Mouse (Mus musculus) CH12.LX (cell line): ENCODE measurements around the gene Eps8. TPM values are rescaled to one million over a fixed set of nuclear protein-coding genes. Genes with fewer than 3 reads are reported as not detected.

Experiments used
- DNase-seq: peaks from one replicate; pipeline ENCODE4 v3.0.0-alpha.2; 2013; ENCODE audit errors: extremely low read depth
- H3K27ac ChIP-seq: 2 replicates; pipeline ENCODE4 v1.5.1; 2012; ENCODE audit warnings: low read depth, mild to moderate bottlenecking, control low read depth, moderate library complexity; ENCODE audit not compliant: insufficient read depth
- H3K27me3 ChIP-seq: replicated peaks from 2 replicates; pipeline ENCODE3; 2012; ENCODE audit warnings: inconsistent platforms
- H3K36me3 ChIP-seq, 2 experiments: replicated peaks in 1 of 2; 2 replicates each; pipeline versions ENCODE3 to v1.6.1; 2012; ENCODE audit warnings: inconsistent platforms in 1 of 2, low read length in 1 of 2, mild to moderate bottlenecking in 1 of 2, mixed read lengths in 1 of 2, moderate library complexity in 1 of 2; ENCODE audit not compliant: control insufficient read depth in 1 of 2, insufficient read depth in 1 of 2
- H3K4me1 ChIP-seq, 2 experiments: 2 replicates each; pipeline ENCODE4 v1.6.1; 2012; ENCODE audit warnings: inconsistent platforms in 1 of 2, moderate library complexity in 1 of 2; ENCODE audit not compliant: insufficient read depth in 2 of 2, control insufficient read depth in 1 of 2
- H3K4me2 ChIP-seq: 2 replicates; pipeline ENCODE4 v1.6.1; 2012; ENCODE audit warnings: low read depth, mild to moderate bottlenecking, control low read depth; ENCODE audit not compliant: poor library complexity, insufficient read depth, severe bottlenecking
- H3K4me3 ChIP-seq, 3 experiments: fragments of 150-350 bp in 1 of 3; sonication (generic) in 1 of 3; replicated peaks in 1 of 3; 2 replicates each; pipeline versions ENCODE3 to v1.5.1; 2011 to 2012; ENCODE audit warnings: low read depth in 2 of 3, low read length in 2 of 3, mild to moderate bottlenecking in 2 of 3, moderate library complexity in 2 of 3, control low read depth in 1 of 3, improper control_type of control experiment in 1 of 3, inconsistent platforms in 1 of 3, mixed read lengths in 1 of 3; ENCODE audit not compliant: poor library complexity in 1 of 3
- H3K79me2 ChIP-seq: replicated peaks from 2 replicates; pipeline ENCODE4 v1.6.1; 2012; ENCODE audit warnings: mild to moderate bottlenecking, moderate library complexity; ENCODE audit not compliant: control insufficient read depth, poor library complexity, insufficient read depth, severe bottlenecking; ENCODE audit errors: extremely low read depth
- H3K9ac ChIP-seq: 2 replicates; pipeline ENCODE4 v1.6.1; 2012; ENCODE audit warnings: low read depth, mild to moderate bottlenecking, control low read depth, moderate library complexity; ENCODE audit not compliant: insufficient read depth
- H3K9me3 ChIP-seq: replicated peaks from 2 replicates; pipeline ENCODE3; 2012; ENCODE audit warnings: low read length, inconsistent platforms, mixed read lengths
- ELF1 ChIP-seq: IDR thresholded peaks from 2 replicates; pipeline ENCODE4 v1.6.1; 2014; ENCODE audit warnings: low read depth, mild to moderate bottlenecking, inconsistent platforms, low read length, improper control_type of control experiment
- GABPA ChIP-seq: IDR thresholded peaks from 2 replicates; pipeline ENCODE4 v1.6.1; 2012; ENCODE audit warnings: low read depth, low read length, improper control_type of control experiment, inconsistent platforms; ENCODE audit not compliant: insufficient replicate concordance
- KAT2A ChIP-seq: IDR thresholded peaks from 2 replicates; pipeline ENCODE4 v1.6.1; 2012; ENCODE audit warnings: low read length, improper control_type of control experiment, inconsistent platforms; ENCODE audit not compliant: insufficient replicate concordance
- MAFK ChIP-seq: IDR thresholded peaks from 2 replicates; pipeline ENCODE4 v1.6.1; 2011; ENCODE audit warnings: low read length, improper control_type of control experiment; ENCODE audit not compliant: insufficient replicate concordance
- MAX ChIP-seq: IDR thresholded peaks from 2 replicates; pipeline ENCODE4 v1.6.1; 2011; ENCODE audit warnings: low read length, improper control_type of control experiment
- MEF2A ChIP-seq: IDR thresholded peaks from 2 replicates; pipeline ENCODE4 v1.6.1; 2014; ENCODE audit warnings: low read depth, mild to moderate bottlenecking, inconsistent platforms, low read length, improper control_type of control experiment, borderline replicate concordance
- MXI1 ChIP-seq: IDR thresholded peaks from 2 replicates; pipeline ENCODE4 v1.6.1; 2011; ENCODE audit warnings: mild to moderate bottlenecking, low read depth, low read length, improper control_type of control experiment
- NELFE ChIP-seq: IDR thresholded peaks from 2 replicates; pipeline ENCODE4 v1.6.1; 2011; ENCODE audit warnings: low read depth, low read length, improper control_type of control experiment
- NRF1 ChIP-seq: IDR thresholded peaks from 2 replicates; pipeline ENCODE4 v1.6.1; 2014; ENCODE audit warnings: low read depth, mild to moderate bottlenecking, inconsistent platforms, low read length, improper control_type of control experiment, moderate library complexity
- PAX5 ChIP-seq: IDR thresholded peaks from 2 replicates; pipeline ENCODE4 v1.6.1; 2012; ENCODE audit warnings: low read length, inconsistent platforms, mixed read lengths
- POLR2AphosphoS2 ChIP-seq: IDR thresholded peaks from 2 replicates; pipeline ENCODE4 v1.6.1; 2011; ENCODE audit warnings: low read depth, low read length, improper control_type of control experiment
- RCOR1 ChIP-seq: conservative IDR thresholded peaks from 2 replicates; pipeline ENCODE4 v1.6.1; 2012; ENCODE audit warnings: low read depth, mild to moderate bottlenecking, inconsistent platforms, low read length, improper control_type of control experiment
- SMC3 ChIP-seq: IDR thresholded peaks from 2 replicates; pipeline ENCODE4 v1.6.1; 2011; ENCODE audit warnings: low read depth, low read length, improper control_type of control experiment
- TCF12 ChIP-seq: IDR thresholded peaks from 2 replicates; pipeline ENCODE4 v1.6.1; 2014; ENCODE audit warnings: low read depth, mild to moderate bottlenecking, inconsistent platforms, low read length, improper control_type of control experiment
- USF1 ChIP-seq: IDR thresholded peaks from 2 replicates; pipeline ENCODE4 v1.6.1; 2014; ENCODE audit warnings: low read depth, mild to moderate bottlenecking, inconsistent platforms, low read length, improper control_type of control experiment
- dilution Hi-C: fragments of 300-500 bp; cut with MboI; formaldehyde crosslinking; loops from 2 replicates; pipeline ENCODE4 v1.14.3; 2020; ENCODE audit warnings: low sequenced_read_pairs; ENCODE audit not compliant: extremely low pct_unique_long_range_greater_than_20kb, extremely low pct_ligation_motif_present
- in situ Hi-C: fragments of 300-500 bp; cut with MboI; formaldehyde crosslinking; loops from 3 replicates; pipeline ENCODE4 v1.14.3; 2019; ENCODE audit warnings: low sequenced_read_pairs, low pct_ligation_motif_present, low pct_unique_long_range_greater_than_20kb, mixed read lengths
- polyA plus RNA-seq: library from polyadenylated mRNA; unstranded; fragments of >175 nt; gene quantifications from 2 replicates; pipeline ENCODE4 v1.2.1, GENCODE M21; 2012; ENCODE audit warnings: low read depth; ENCODE audit not compliant: insufficient read length
- total RNA-seq, 2 experiments: library from RNA; depleted of rRNA; stranded (reverse); fragments of 300-350 nt in 1 of 2; fragments of >200 nt in 1 of 2; gene quantifications; 2 replicates each; pipeline ENCODE4 v1.2.3; 2012 to 2014

Gene Eps8
- total and polyA plus RNA-seq, 3 experiments: 2.2 to 7.4 (median 2.2) TPM

GRCm38 (mm10) chr6:137469541-137469940 lies 185.1 kb downstream of the Eps8 start:
- in situ Hi-C loops (loop anchor here (10.0 kb wide), 1 partner anchor 245 kb away; no protein-coding TSS in a partner anchor), dilution Hi-C loops (no loop called here)
- Histone ChIP-seq H3K9me3 (peaks cover 5% of the 10 kb centered on the region), H3K4me1 (peaks cover 0 to 17% of the 10 kb centered on the region in 2 experiments; a peak in 2 of 4 replicates), H3K27ac (no peak overlapping the region), H3K4me3 (no peak overlapping the region), H3K9ac (no peak overlapping the region), H3K36me3 (no peaks in the 10 kb centered on the region), H3K79me2 (no peaks in the 10 kb centered on the region), H3K27me3 (no peaks in the 10 kb centered on the region), H3K4me2 (no peak overlapping the region)
- TF ChIP-seq USF1 (no peak), MEF2A (no peak), ELF1 (no peak), SMC3 (no peak), KAT2A (no peak), PAX5 (no peak), TCF12 (no peak), POLR2AphosphoS2 (no peak), RCOR1 (no peak), MAX (no peak), NRF1 (no peak)
- no peak for DNase-seq

GRCm38 (mm10) chr6:137467696-137468095 lies 187.0 kb downstream of the Eps8 start:
- Histone ChIP-seq H3K4me3 (no peak overlapping the region), H3K4me1 (peaks cover 0 to 9% of the 10 kb centered on the region in 2 experiments; a peak in 2 of 4 replicates), H3K36me3 (no peaks in the 10 kb centered on the region), H3K27me3 (no peaks in the 10 kb centered on the region), H3K27ac (no peak overlapping the region), H3K4me2 (no peak overlapping the region), H3K9ac (no peak overlapping the region), H3K79me2 (no peaks in the 10 kb centered on the region)
- dilution Hi-C loops: no loop called here
- no peak for DNase-seq
- in situ Hi-C loops: loop anchor here (10.0 kb wide), 1 partner anchor 247 kb away; no protein-coding TSS in a partner anchor
- TF ChIP-seq MAFK (no peak), GABPA (no peak), PAX5 (no peak), POLR2AphosphoS2 (no peak), MXI1 (no peak), MEF2A (no peak), NELFE (no peak), RCOR1 (no peak)
- TF ChIP-seq, all 38 proteins: peak for 0
- peaks cover 5% of the 10 kb centered on the region for H3K9me3 ChIP-seq
